Mouse (Mus musculus): ENCODE data around the gene Amer2. TPM values are rescaled to one million over a fixed set of nuclear protein-coding genes. Genes with fewer than 3 reads are reported as not detected.

Amer2 gene
- total and polyA plus RNA-seq, 3 experiments, result not detected

GRCm38 (mm10) chr14:60424174-60424573 lies 51.1 kb downstream of the Amer2 start:
- TF ChIP-seq E2F4 (IDR thresholded peaks at IDR 0.05; ENCODE audit: insufficient replicate concordance, low read depth, low read length), result no peak
- TF ChIP-seq TBP (conservative IDR thresholded peaks at IDR 0.05; ENCODE audit: low read depth, low read length), result no peak
- TF ChIP-seq ETS1 (conservative IDR thresholded peaks at IDR 0.05; ENCODE audit: low read depth, low read length), result no peak
- no peak for TF ChIP-seq USF2 (conservative IDR thresholded peaks at IDR 0.05; ENCODE audit: low read depth, low read length)
- no peak for TF ChIP-seq MXI1 (IDR thresholded peaks at IDR 0.05; ENCODE audit: low read depth, low read length)
- H3K4me3 ChIP-seq (replicated peaks in 1 of 3; ENCODE audit: low read depth in 2 of 3, low read length in 2 of 3, poor library complexity in 1 of 3), result no peak overlapping the region
- H3K4me2 ChIP-seq (ENCODE audit: insufficient read depth, low read depth, poor library complexity, severe bottlenecking), result no peak overlapping the region
- H3K4me1 ChIP-seq (ENCODE audit: control insufficient read depth in 1 of 2, insufficient read depth in 2 of 2), result peaks cover 0 to 12% of the 10 kb centered on the region in 2 experiments; a peak in 2 of 4 replicates
- no peak overlapping the region for H3K9ac ChIP-seq (ENCODE audit: insufficient read depth, low read depth)
- H3K27me3 ChIP-seq (replicated peaks), result no peaks in the 10 kb centered on the region
- H3K27ac ChIP-seq (ENCODE audit: insufficient read depth, low read depth), result no peak overlapping the region
- no peak for DNase-seq (ENCODE audit: extremely low read depth)
- no peaks in the 10 kb centered on the region for H3K79me2 ChIP-seq (replicated peaks; ENCODE audit: control insufficient read depth, extremely low read depth, insufficient read depth, poor library complexity, severe bottlenecking)
- H3K36me3 ChIP-seq (replicated peaks in 1 of 2; ENCODE audit: control insufficient read depth in 1 of 2, insufficient read depth in 1 of 2, low read length in 1 of 2), result no peaks in the 10 kb centered on the region
- dilution Hi-C loops (cut with MboI; ENCODE audit: extremely low pct_ligation_motif_present, extremely low pct_unique_long_range_greater_than_20kb, low sequenced_read_pairs) (no loop called here), in situ Hi-C loops (cut with MboI; ENCODE audit: low pct_ligation_motif_present, low pct_unique_long_range_greater_than_20kb, low sequenced_read_pairs) (no loop called here)
- peaks cover 4% of the 10 kb centered on the region for H3K9me3 ChIP-seq (replicated peaks; ENCODE audit: low read length)

GRCm38 (mm10) chr14:60425553-60425952 lies 52.5 kb downstream of the Amer2 start:
- TF ChIP-seq NRF1 (IDR thresholded peaks at IDR 0.05; ENCODE audit: low read depth, low read length) (no peak), ELF1 (IDR thresholded peaks at IDR 0.05; ENCODE audit: low read depth, low read length) (no peak), ZKSCAN1 (IDR thresholded peaks at IDR 0.05; ENCODE audit: borderline replicate concordance, low read depth, low read length) (no peak), E2F4 (IDR thresholded peaks at IDR 0.05; ENCODE audit: insufficient replicate concordance, low read depth, low read length) (no peak), GABPA (IDR thresholded peaks at IDR 0.05; ENCODE audit: insufficient replicate concordance, low read depth, low read length) (no peak), ETS1 (conservative IDR thresholded peaks at IDR 0.05; ENCODE audit: low read depth, low read length) (no peak), POLR2A (IDR thresholded peaks at IDR 0.05; ENCODE audit: low read depth, low read length) (no peak), PAX5 (IDR thresholded peaks at IDR 0.05; ENCODE audit: low read length) (no peak), BHLHE40 (IDR thresholded peaks at IDR 0.05; ENCODE audit: low read depth, low read length) (no peak), NELFE (IDR thresholded peaks at IDR 0.05; ENCODE audit: low read depth, low read length) (no peak), KAT2A (IDR thresholded peaks at IDR 0.05; ENCODE audit: insufficient replicate concordance, low read length) (no peak), MAFK (IDR thresholded peaks at IDR 0.05; ENCODE audit: insufficient replicate concordance, low read length) (no peak), USF1 (IDR thresholded peaks at IDR 0.05; ENCODE audit: low read depth, low read length) (no peak), MEF2A (IDR thresholded peaks at IDR 0.05; ENCODE audit: borderline replicate concordance, low read depth, low read length) (no peak), RAD21 (IDR thresholded peaks at IDR 0.05; ENCODE audit: low read depth, low read length) (no peak), UBTF (IDR thresholded peaks at IDR 0.05; ENCODE audit: low read depth, low read length) (no peak), HCFC1 (IDR thresholded peaks at IDR 0.05; ENCODE audit: low read depth, low read length) (no peak)
- no peaks in the 10 kb centered on the region for H3K36me3 ChIP-seq (replicated peaks in 1 of 2; ENCODE audit: control insufficient read depth in 1 of 2, insufficient read depth in 1 of 2, low read length in 1 of 2)
- peaks cover 0 to 12% of the 10 kb centered on the region in 2 experiments; a peak in 2 of 4 replicates for H3K4me1 ChIP-seq (ENCODE audit: control insufficient read depth in 1 of 2, insufficient read depth in 2 of 2)
- H3K4me3 ChIP-seq (replicated peaks in 1 of 3; ENCODE audit: low read depth in 2 of 3, low read length in 2 of 3, poor library complexity in 1 of 3), result no peak overlapping the region
- peaks cover 4% of the 10 kb centered on the region for H3K9me3 ChIP-seq (replicated peaks; ENCODE audit: low read length)
- no peak overlapping the region for H3K4me2 ChIP-seq (ENCODE audit: insufficient read depth, low read depth, poor library complexity, severe bottlenecking)
- H3K9ac ChIP-seq (ENCODE audit: insufficient read depth, low read depth), result no peak overlapping the region
- H3K27ac ChIP-seq (ENCODE audit: insufficient read depth, low read depth), result no peak overlapping the region
- dilution Hi-C loops (cut with MboI; ENCODE audit: extremely low pct_ligation_motif_present, extremely low pct_unique_long_range_greater_than_20kb, low sequenced_read_pairs) (no loop called here), in situ Hi-C loops (cut with MboI; ENCODE audit: low pct_ligation_motif_present, low pct_unique_long_range_greater_than_20kb, low sequenced_read_pairs) (no loop called here)
- H3K79me2 ChIP-seq (replicated peaks; ENCODE audit: control insufficient read depth, extremely low read depth, insufficient read depth, poor library complexity, severe bottlenecking), result no peaks in the 10 kb centered on the region
- peaks cover 2% of the 10 kb centered on the region for H3K27me3 ChIP-seq (replicated peaks)
- DNase-seq (ENCODE audit: extremely low read depth), result peak; percentile 63

Measured in CH12.LX (cell line).